Mouse (Mus musculus) kidney, embryonic 15.5 days (tissue): Measurements from ENCODE around the gene Hs3st6. TPM values are rescaled to one million over a fixed set of nuclear protein-coding genes. Genes with fewer than 3 reads are reported as not detected.
A peak's percentile ranks its signal among the peaks of the same experiment; 100 is the strongest.

Source experiments
- ATAC-seq: fragments of 200-750 bp; cut with Nextera tagmentation; replicated peaks from 2 replicates; pipeline ENCODE4 v1.8.0; 2017; ENCODE audit warnings: moderate TSS enrichment; ENCODE audit not compliant: low FRiP score
- H3K27ac ChIP-seq: fragments of 300-500 bp; sonication (generic); 2 replicates; pipeline ENCODE4 v1.5.1; 2015; ENCODE audit warnings: mild to moderate bottlenecking, inconsistent platforms
- H3K27me3 ChIP-seq: fragments of 300-500 bp; sonication (generic); 2 replicates; pipeline ENCODE4 v1.6.1; 2015; ENCODE audit warnings: inconsistent platforms
- H3K36me3 ChIP-seq: fragments of 300-500 bp; sonication (generic); 2 replicates; pipeline ENCODE4 v1.6.1; 2015; ENCODE audit warnings: inconsistent platforms
- H3K4me1 ChIP-seq: fragments of 300-500 bp; sonication (generic); 2 replicates; pipeline ENCODE4 v1.6.1; 2015; ENCODE audit warnings: inconsistent platforms
- H3K4me2 ChIP-seq: fragments of 300-500 bp; sonication (generic); 2 replicates; pipeline ENCODE4 v1.6.1; 2015; ENCODE audit warnings: moderate library complexity, mild to moderate bottlenecking, inconsistent platforms
- H3K4me3 ChIP-seq: fragments of 300-500 bp; sonication (generic); replicated peaks from 2 replicates; pipeline ENCODE4 v1.5.1; 2015; ENCODE audit warnings: mild to moderate bottlenecking, inconsistent platforms
- H3K9ac ChIP-seq: fragments of 300-500 bp; sonication (generic); 2 replicates; pipeline ENCODE4 v1.6.1; 2015; ENCODE audit warnings: mild to moderate bottlenecking, inconsistent platforms
- H3K9me3 ChIP-seq: fragments of 300-500 bp; sonication (generic); replicated peaks from 2 replicates; pipeline ENCODE4 v1.6.1; 2016; ENCODE audit warnings: inconsistent platforms
- WGBS: fragments of 180-500 bp; shearing (Covaris S2); methylation state at CpG from one replicate; pipeline ENCODE4 v1.1.7; 2015; ENCODE audit warnings: mixed read lengths; 5-methylcytosine and 5-hydroxymethylcytosine counted together
- polyA plus RNA-seq: library from polyadenylated mRNA; unstranded; fragments of >200 nt; fragmentation: Nextera tagmentation; extraction: Ambion mirVana; gene quantifications from 2 replicates; pipeline ENCODE4 v1.2.1, GENCODE M21; 2015

The Hs3st6 gene
- polyA plus RNA-seq, 1 experiment from 2014 or later = 26.0 TPM

GRCm38 (mm10) chr17:24780821-24781220 lies 28.0 kb downstream of the Hs3st6 start:
- Histone ChIP-seq H3K36me3 (no peaks in the 10 kb centered on the region), H3K9ac (no peak overlapping the region), H3K4me3 (no peak overlapping the region), H3K4me1 (no peaks in the 10 kb centered on the region), H3K4me2 (no peak overlapping the region), H3K9me3 (no peaks in the 10 kb centered on the region), H3K27me3 (no peaks in the 10 kb centered on the region), H3K27ac (no peak overlapping the region)
- 75% methylated on average over 2 of the region's 2 CpGs for WGBS
- ATAC-seq = no peak

GRCm38 (mm10) chr17:24792190-24792589 lies 39.4 kb downstream of the Hs3st6 start:
- Histone ChIP-seq H3K27ac (no peak overlapping the region), H3K9me3 (no peaks in the 10 kb centered on the region), H3K4me2 (no peak overlapping the region), H3K4me1 (0 out of 2 replicates have a peak, but pooled peaks cover 3% of the 10 kb centered on the region), H3K27me3 (no peaks in the 10 kb centered on the region), H3K36me3 (no peaks in the 10 kb centered on the region), H3K9ac (no peak overlapping the region), H3K4me3 (no peak overlapping the region)
- 17% methylated on average over 8 of the region's 8 CpGs for WGBS
- ATAC-seq = no peak

- H3K36me3 ChIP-seq = no peaks in the 10 kb centered on the region
- H3K9ac ChIP-seq = no peak overlapping the region
- no peaks in the 10 kb centered on the region for H3K9me3 ChIP-seq
- H3K4me2 ChIP-seq = no peak overlapping the region
- H3K4me1 ChIP-seq = 0 out of 2 replicates have a peak, but pooled peaks cover 6% of the 10 kb centered on the region
- ATAC-seq = no peak
- WGBS = 43% methylated on average over 12 of the region's 12 CpGs
- no peak overlapping the region for H3K4me3 ChIP-seq
- H3K27ac ChIP-seq = no peak overlapping the region
- H3K27me3 ChIP-seq = peaks cover 4% of the 10 kb centered on the region; the same call in 1 of the 2 replicates
Observed at GRCm38 (mm10) chr17:24794791-24795190, 42.0 kb downstream of the Hs3st6 start.

- Histone ChIP-seq H3K4me1 (0 out of 2 replicates have a peak, but pooled peaks cover 6% of the 10 kb centered on the region), H3K27me3 (peaks cover 4% of the 10 kb centered on the region; the same call in 1 of the 2 replicates), H3K27ac (no peak overlapping the region), H3K4me2 (no peak overlapping the region), H3K9ac (no peak overlapping the region), H3K4me3 (no peak overlapping the region), H3K36me3 (no peaks in the 10 kb centered on the region), H3K9me3 (no peaks in the 10 kb centered on the region)
- WGBS = 86% methylated on average over 3 of the region's 3 CpGs
- no peak for ATAC-seq
Observed at GRCm38 (mm10) chr17:24796969-24797368, 44.2 kb downstream of the Hs3st6 start.

- WGBS = 50% methylated on average over 9 of the region's 9 CpGs
- H3K4me1 ChIP-seq = 0 out of 2 replicates have a peak, but pooled peaks cover 3% of the 10 kb centered on the region
- ATAC-seq = no peak
- H3K27ac ChIP-seq = no peak overlapping the region
- H3K36me3 ChIP-seq = no peaks in the 10 kb centered on the region
- no peak overlapping the region for H3K4me2 ChIP-seq
- H3K9me3 ChIP-seq = no peaks in the 10 kb centered on the region
- H3K4me3 ChIP-seq = no peak overlapping the region
- H3K27me3 ChIP-seq = peaks cover 4% of the 10 kb centered on the region; the same call in 1 of the 2 replicates
- no peak overlapping the region for H3K9ac ChIP-seq
Observed at GRCm38 (mm10) chr17:24798229-24798628, 45.4 kb downstream of the Hs3st6 start.

- H3K9ac ChIP-seq = no peak overlapping the region
- H3K4me3 ChIP-seq = no peak overlapping the region
- H3K4me1 ChIP-seq = peaks cover 9% of the 10 kb centered on the region; the same call in 1 of the 2 replicates
- 90% methylated on average over 4 of the region's 4 CpGs for WGBS
- no peaks in the 10 kb centered on the region for H3K36me3 ChIP-seq
- no peak overlapping the region for H3K4me2 ChIP-seq
- H3K27ac ChIP-seq = no peak overlapping the region
- no peak for ATAC-seq
- peaks cover 12% of the 10 kb centered on the region for H3K27me3 ChIP-seq
- H3K9me3 ChIP-seq = no peaks in the 10 kb centered on the region
Observed at GRCm38 (mm10) chr17:24799476-24799875, 46.7 kb downstream of the Hs3st6 start.

GRCm38 (mm10) chr17:24800524-24800923 lies 47.7 kb downstream of the Hs3st6 start:
- Histone ChIP-seq H3K36me3 (no peaks in the 10 kb centered on the region), H3K4me3 (no peak overlapping the region), H3K27ac (no peak overlapping the region), H3K9me3 (no peaks in the 10 kb centered on the region), H3K4me2 (no peak overlapping the region), H3K9ac (no peak overlapping the region), H3K4me1 (peaks cover 11% of the 10 kb centered on the region; the same call in 1 of the 2 replicates), H3K27me3 (peaks cover 21% of the 10 kb centered on the region)
- ATAC-seq = no peak
- WGBS = 60% methylated on average over 3 of the region's 3 CpGs

GRCm38 (mm10) chr17:24803952-24804951 lies 51.5 kb downstream of the Hs3st6 start, which contains the start of gene Meiob:
Gene Meiob (plus strand): TSS chr17:24804289.
- Histone ChIP-seq H3K4me2 (peak within 1 kb of the TSS; percentile 96), H3K4me1 (peaks cover 9% of the 10 kb centered on the region; the same call in 1 of the 2 replicates), H3K9ac (peak within 1 kb of the TSS; percentile 54), H3K27me3 (peaks cover 40% of the 10 kb centered on the region), H3K27ac (no peak within 1 kb of the TSS), H3K36me3 (no peaks in the 10 kb centered on the region), H3K4me3 (peak within 1 kb of the TSS; percentile 74), H3K9me3 (no peaks in the 10 kb centered on the region)
- peak; percentile 93 for ATAC-seq
- under 1% methylated on average over 60 of the region's 71 CpGs for WGBS

Other genes starting within 250 kb of the Hs3st6 start
- gene Traf7, start 225.1 kb upstream of the Hs3st6 start, polyA plus RNA-seq = 85.8 and 96.1 TPM in 2 replicates
- gene Rab26, start 218.8 kb upstream of the Hs3st6 start, polyA plus RNA-seq = 2.8 TPM in 2 replicates
- 21.3 and 21.9 TPM in 2 replicates for gene Pkd1, start 203.2 kb upstream of the Hs3st6 start, polyA plus RNA-seq
- 60.8 and 71.0 TPM in 2 replicates for gene Tsc2, start 120.4 kb upstream of the Hs3st6 start, polyA plus RNA-seq
- gene Nthl1, start 120.3 kb upstream of the Hs3st6 start, polyA plus RNA-seq = 20.0 and 20.6 TPM in 2 replicates
- 101 and 106 TPM in 2 replicates for gene Slc9a3r2, start 102.7 kb upstream of the Hs3st6 start, polyA plus RNA-seq
- gene Npw, start 94.5 kb upstream of the Hs3st6 start, polyA plus RNA-seq = 0.35 and 0.43 TPM in 2 replicates
- 23.9 and 27.6 TPM in 2 replicates for gene Zfp598, start 83.3 kb upstream of the Hs3st6 start, polyA plus RNA-seq
- 2.4 and 4.6 TPM in 2 replicates for gene Syngr3, start 63.0 kb upstream of the Hs3st6 start, polyA plus RNA-seq
- 45.6 and 49.5 TPM in 2 replicates for gene Gfer, start 56.8 kb upstream of the Hs3st6 start, polyA plus RNA-seq
- gene Noxo1, start 56.8 kb upstream of the Hs3st6 start, polyA plus RNA-seq = 1.5 and 3.4 TPM in 2 replicates
- 85.0 and 94.5 TPM in 2 replicates for gene Tbl3, start 45.3 kb upstream of the Hs3st6 start, polyA plus RNA-seq
- 0.18 TPM in 1 of 2 replicates, not detected in the other for gene Rnf151, start 34.9 kb upstream of the Hs3st6 start, polyA plus RNA-seq
- gene Rps2, start 34.9 kb upstream of the Hs3st6 start, polyA plus RNA-seq = 1,520 and 1,607 TPM in 2 replicates
- gene Ndufb10, start 28.5 kb upstream of the Hs3st6 start, polyA plus RNA-seq = 237 and 238 TPM in 2 replicates
- gene Rpl3l, start 25.2 kb upstream of the Hs3st6 start, polyA plus RNA-seq = not detected in 2 replicates
- 29.9 and 31.8 TPM in 2 replicates for gene Msrb1, start 16.3 kb upstream of the Hs3st6 start, polyA plus RNA-seq
- gene Meiob, start 51.3 kb downstream of the Hs3st6 start, polyA plus RNA-seq = 0.13 TPM in 1 of 2 replicates, not detected in the other
- gene Hagh, start 87.2 kb downstream of the Hs3st6 start, polyA plus RNA-seq = 52.3 and 53.4 TPM in 2 replicates
- gene Fahd1, start 97.4 kb downstream of the Hs3st6 start, polyA plus RNA-seq = 39.3 and 40.8 TPM in 2 replicates
- 1.7 and 2.1 TPM in 2 replicates for gene Igfals, start 113.0 kb downstream of the Hs3st6 start, polyA plus RNA-seq
- 54.2 and 57.8 TPM in 2 replicates for gene Nubp2, start 133.4 kb downstream of the Hs3st6 start, polyA plus RNA-seq
- 40.6 and 43.7 TPM in 2 replicates for gene Spsb3, start 133.7 kb downstream of the Hs3st6 start, polyA plus RNA-seq
- 31.5 and 33.1 TPM in 2 replicates for gene Eme2, start 142.1 kb downstream of the Hs3st6 start, polyA plus RNA-seq
- gene Mrps34, start 142.1 kb downstream of the Hs3st6 start, polyA plus RNA-seq = 94.0 and 105 TPM in 2 replicates
- 77.2 and 80.0 TPM in 2 replicates for gene Nme3, start 143.5 kb downstream of the Hs3st6 start, polyA plus RNA-seq
- gene Mapk8ip3, start 184.0 kb downstream of the Hs3st6 start, polyA plus RNA-seq = 24.3 and 31.1 TPM in 2 replicates
- 219 and 228 TPM in 2 replicates for gene Jpt2, start 207.7 kb downstream of the Hs3st6 start, polyA plus RNA-seq